Mouse (Mus musculus) gonadal fat pad, adult 2 months (tissue): ENCODE data around the gene Rdx. TPM values are rescaled to one million over a fixed set of nuclear protein-coding genes. Genes with fewer than 3 reads are reported as not detected.
"Not testable (repeated sequence)": the region's sequence is repeated elsewhere in the genome, so short reads cannot be mapped to it uniquely, and the experiment has no call there.

ENCODE experiments used
- DNase-seq: peaks from one replicate; pipeline ENCODE4 v3.0.0-alpha.2; 2012; ENCODE audit warnings: low read depth
- polyA plus RNA-seq: library from polyadenylated mRNA; depleted of rRNA; stranded (reverse); fragments of >200 nt; gene quantifications from 2 replicates; pipeline ENCODE4 v1.2.3, GENCODE M21; 2012

Rdx gene
- polyA plus RNA-seq, 1 experiment: 21.2 TPM

DNA sequence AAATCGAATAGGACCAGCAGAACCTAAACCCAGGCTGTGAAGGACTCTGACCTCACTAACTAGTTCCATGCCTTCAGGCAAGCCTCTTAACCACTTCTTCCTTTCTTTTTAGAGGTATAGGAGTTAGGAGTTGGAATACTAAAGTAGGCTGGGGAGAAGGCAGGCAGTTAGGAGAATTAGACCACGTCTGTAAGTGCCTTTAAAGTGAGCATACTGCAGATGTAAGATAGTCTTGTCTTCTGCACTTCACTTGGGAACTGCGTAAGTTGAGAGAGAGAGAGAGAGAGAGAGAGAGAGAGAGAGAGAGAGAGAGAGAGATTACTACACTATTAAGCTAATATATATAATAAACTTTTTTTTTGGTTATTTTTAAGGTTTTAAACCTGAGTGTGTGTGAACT is 8.3 kb downstream of the Rdx start:
- no peak for DNase-seq

DNA sequence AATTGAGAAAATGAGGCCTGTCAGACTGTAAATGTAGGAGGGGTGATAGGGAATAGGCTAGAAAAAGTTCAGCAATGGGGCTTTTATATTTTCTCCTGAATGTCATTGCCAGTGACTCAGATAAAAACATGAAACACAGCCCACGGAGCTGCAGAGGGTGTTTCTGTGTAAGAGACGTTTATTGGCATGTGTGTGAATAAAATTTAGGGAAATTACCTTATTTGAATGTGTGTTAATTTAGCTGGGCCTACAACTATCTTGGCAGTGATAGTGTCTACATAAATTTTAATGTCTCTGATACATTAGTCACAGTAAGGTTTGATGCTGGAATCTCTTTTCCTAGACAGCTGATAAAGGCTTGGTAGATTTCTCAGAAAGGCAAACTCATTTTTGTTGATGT is 12.8 kb downstream of the Rdx start:
- DNase-seq: no peak

DNA sequence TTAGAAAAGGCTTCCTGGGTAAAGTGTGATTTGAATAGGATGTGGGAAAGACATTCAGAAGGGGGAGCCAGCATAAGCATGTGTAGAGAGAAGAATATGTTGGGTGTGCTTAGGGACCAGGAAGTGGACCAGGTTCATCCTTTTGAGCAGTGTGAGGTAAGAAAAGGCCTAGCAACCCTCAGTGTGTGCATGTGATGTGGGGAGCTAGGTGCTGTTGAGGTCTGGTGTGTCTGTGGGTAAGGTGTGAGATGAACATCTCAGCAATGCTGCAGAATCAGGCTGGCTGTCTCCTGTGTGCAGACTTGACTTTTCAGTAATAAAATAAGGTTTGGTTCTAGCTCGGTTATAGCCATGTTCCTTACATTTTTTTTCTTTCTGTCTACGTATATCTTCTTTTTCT is 23.1 kb downstream of the Rdx start:
- no peak for DNase-seq

DNA sequence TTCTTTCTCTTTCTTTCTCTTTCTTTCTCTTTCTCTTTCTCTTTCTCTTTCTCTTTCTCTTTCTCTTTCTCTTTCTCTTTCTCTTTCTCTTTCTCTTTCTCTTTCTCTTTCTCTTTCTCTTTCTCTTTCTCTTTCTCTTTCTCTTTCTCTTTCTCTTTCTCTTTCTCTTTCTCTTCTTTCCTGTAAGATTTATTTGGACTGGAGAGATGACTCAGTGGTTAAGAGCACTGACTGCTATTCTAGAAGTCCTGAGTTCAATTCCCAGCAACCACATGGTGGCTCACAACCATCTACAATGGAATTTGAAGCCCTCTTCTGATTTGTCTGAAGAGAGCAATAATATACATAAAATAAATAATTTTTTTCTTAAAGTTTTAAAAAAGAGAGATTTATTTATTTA is 24.4 kb downstream of the Rdx start:
- not testable (repeated sequence) for DNase-seq

DNA sequence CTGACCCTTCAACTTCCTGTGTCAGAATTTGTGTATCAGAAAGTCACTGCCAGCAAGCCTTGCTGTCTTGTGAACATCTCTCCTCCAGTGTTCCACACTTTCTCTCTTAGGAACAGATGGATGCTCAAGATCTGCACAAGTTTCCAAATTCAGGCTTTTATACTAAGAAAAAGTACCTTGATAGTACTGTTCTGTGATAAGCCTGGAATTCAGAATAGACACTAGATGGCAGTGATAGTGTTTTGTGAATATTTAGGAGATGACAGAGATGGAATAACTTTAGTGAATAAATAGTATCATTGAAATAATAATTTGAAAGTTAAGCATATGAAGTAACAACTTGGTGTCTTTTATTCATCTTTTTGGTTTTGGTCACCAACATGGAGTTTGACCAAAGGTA is 25.2 kb downstream of the Rdx start:
- DNase-seq: no peak

DNA sequence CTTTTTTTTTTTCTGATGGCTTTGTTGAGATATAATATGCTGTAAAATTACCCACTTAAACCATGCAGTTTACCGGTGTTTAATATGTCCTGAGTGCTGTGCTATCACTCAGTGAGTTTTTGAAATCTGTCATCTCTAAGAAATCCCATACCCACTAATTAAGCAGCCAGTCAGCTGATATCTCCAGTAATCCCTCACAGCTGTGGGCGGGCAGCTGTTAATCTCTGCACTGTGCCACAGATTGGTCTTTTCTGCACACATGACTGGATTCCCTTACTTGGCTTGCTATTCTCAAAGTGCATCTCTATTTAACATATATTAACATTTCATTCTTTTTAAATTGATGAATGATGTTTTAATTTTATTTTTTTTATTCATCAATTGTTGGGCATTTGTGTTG is 29.1 kb downstream of the Rdx start:
- DNase-seq: no peak

DNA sequence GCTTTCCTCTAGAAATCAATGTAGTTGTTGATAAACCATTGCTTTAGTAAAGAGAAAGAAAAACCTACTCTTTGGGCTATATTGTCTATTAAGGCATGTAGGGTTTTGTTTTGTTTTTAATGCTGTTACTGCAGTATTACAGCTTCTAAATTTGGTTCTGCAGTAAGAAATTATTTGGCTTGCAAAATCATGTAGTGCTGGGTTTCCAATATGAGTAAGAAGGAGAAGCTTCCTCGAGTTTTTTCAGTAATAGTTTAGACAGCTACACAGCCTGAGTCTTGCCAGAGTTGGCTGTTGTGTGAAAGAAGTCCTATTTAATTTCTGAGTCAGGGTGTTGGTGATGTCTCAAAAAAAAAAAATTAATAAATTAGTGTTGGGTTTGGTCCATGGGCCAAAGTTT is 30.7 kb downstream of the Rdx start:
- no peak for DNase-seq

DNA sequence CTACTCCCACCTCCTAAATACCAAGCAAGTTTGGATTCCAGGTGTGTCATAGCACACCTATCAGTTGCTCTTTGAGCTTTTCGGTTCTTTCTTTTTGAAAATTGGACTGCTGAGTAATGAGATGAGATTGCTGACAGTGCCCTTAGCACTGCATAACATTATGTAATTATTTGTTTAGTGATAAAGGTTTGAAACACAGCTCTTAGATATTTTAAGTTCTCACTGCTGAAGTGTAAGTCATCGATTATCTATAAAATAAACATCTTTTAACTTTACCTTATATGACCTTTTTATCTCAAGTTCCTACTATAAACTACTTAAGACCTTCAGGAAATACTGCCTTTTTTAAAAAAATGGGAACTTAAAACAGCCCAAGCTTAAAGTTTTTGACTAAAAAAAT is 35.0 kb downstream of the Rdx start:
- no peak for DNase-seq

DNA sequence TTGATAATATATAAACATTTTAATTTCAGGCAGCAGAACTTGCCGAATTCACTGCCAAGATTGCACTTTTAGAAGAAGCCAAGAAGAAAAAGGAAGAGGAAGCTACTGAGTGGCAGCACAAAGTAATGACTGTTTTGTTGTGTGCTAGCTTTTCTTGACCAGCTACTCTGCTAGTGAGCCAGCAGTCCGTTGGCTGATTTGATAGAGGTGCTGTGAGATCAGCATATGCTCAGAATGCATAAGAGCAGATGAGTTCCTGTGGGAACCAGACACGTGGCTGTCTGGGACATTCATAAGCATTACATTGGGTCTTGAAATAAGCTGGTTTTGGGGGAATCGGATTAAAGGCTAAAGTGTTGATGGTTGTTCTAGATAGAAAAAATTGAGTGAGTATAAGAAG is 35.4 kb downstream of the Rdx start:
- no peak for DNase-seq

DNA sequence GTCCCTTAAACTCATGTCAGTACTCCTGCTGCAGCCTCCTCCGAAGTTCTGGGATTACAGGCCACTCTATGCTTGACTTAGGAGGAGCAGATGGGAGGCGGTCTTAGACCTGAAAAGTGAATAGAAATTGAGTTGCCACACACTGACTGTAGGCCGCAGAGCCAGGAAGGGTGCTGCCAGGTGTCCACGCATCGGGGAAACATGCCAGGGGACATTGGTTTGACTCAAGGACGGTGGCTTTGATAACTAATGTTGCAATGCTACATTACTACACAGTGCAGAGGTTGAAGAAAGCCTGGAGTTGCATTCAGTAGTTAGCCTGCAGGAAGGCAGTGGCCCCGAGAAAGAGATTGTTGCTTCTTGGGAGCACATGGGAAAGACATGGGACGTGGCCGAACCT is 44.8 kb downstream of the Rdx start:
- DNase-seq: peak; percentile 86

DNA sequence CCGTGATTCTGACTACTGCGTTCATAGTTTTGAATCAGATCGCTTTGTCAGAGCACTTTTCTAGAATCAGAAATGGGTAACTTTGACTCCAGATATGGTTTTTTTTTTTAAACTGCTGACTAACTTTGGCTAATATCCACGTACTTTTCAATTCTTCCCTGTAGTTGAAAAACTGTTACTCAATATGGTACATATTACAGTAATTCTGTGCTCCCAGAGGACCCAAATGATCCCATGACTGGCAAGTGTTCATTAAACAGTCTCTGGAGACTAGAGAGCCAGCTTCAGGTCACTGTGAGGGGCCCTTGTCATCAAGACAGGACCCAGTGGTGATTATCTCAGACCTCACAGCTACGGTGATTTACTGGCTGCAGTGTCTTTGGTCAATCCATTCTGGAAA is 45.3 kb downstream of the Rdx start:
- DNase-seq: no peak

DNA sequence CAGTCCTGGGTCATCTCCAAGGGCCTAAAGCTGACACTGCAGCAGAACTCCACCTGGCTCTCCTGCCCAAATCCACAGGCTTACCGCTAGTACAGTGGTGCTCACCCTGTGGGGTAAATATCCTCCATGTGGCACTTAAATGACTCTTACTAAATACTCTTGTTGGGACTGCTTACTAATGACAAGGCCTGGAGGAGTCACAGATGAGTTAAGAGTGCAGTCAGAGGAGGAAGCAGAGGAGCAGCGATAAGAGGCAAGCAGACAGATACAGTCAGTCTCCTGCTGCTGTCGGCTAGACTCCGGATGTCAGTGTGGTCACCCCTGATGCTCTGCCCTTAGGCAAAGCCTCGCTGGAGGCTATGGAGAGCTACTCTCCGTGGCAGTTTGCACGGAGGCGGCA is 46.1 kb downstream of the Rdx start:
- DNase-seq: peak; percentile 40

DNA sequence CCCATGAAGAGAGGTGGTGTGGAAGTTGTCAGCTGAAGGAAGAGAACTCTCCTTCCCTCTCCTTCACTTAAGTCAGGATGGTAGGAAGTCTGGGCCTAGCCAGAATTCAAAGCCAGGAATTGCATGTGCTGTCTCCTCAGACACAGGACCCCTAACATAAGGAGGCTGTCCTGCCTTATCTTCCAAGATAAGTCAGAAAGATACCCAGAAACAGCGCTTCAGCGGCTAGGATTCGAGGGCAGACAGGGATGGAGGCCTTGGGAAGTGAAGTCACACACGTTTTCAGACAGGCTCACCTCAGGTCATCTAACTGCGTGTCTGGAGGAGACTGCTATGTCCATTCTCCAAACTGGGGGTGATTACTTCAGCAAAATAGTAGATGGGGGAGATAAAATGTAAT is 47.0 kb downstream of the Rdx start:
- DNase-seq: no peak

DNA sequence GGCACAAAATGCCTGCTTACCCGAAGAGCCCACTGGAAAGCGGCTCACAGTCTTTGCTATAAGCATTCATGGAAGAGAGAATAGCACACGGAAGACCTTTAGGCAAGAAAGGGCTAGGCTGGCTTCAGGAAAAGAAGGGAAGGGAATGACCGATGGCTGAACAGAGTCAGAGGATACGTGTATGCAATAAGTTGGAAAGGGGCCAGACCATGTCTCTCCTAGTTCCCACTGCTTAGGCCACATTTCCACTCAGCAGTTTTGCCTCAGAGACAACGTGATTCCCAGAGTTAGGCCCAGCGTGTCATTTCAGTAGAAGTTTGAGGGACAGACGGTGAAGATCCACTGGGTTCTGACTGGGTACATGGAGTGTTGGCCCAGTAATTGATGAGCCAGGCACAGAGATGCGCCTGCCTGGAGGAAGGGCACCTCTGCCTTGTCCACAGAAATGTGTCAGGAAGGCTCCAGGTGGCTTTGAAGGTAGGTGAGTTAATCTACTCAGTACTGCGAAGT is 47.6 kb downstream of the Rdx start:
- no peak for DNase-seq

DNA sequence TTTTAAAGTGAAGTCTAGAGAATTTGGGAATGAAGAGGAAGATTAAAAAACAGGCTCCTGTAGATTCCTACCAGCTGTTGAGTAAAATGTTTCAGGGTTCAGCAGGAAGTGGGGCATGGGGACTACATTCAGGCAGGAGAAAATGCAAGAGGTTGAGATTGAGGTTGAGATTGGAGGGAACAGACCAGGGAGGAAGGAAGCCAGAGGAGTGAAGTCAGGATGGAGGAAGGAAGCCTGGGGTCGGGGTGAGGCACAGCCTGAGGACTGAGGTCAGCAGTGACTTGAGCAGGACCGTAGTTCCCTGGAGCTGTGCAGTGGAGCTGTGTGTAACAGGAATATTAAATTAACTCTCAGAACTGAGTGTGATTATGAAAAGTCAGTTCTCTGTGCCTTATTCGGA is 48.7 kb downstream of the Rdx start:
- no peak for DNase-seq

DNA sequence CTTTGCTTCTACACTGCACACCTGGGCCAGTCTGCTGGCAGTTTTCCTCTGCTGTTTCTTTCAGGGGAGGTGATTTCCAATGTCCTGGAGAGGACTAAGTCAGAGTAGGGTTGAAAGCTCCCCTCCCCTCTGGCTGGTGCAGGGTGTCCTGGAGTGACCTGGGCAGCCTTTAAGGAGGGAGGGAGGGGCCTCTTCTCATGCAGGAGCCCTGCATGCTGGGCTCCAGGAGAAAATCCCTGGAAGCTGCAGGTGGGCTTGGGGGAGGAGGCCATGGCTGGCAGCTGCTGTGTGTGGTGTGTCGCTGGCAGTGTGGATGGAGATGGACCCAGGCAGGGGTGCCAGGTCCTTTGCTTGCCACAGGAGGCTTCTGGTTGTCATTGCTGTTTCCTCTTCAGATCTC is 50.4 kb downstream of the Rdx start:
- DNase-seq: no peak

DNA sequence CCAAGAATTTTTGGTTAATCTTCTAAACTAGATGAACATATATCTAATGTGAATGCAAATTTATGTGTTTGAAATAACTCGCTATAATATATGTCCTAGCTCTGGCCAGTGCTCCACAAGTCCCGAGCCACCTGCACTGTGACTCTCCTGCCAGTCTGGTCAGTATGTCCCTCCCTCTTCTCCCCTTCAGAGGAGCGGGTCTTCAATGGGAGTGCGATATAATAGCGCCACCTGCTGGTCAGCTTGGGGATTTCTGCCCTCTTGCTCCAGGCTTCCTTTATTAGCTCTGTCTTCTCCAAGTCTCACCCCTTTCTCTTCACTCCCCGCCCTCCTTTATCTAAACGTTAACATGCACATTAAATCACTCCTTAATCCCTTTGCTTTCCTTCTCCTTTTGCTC is 51.6 kb downstream of the Rdx start:
- no peak for DNase-seq

DNA sequence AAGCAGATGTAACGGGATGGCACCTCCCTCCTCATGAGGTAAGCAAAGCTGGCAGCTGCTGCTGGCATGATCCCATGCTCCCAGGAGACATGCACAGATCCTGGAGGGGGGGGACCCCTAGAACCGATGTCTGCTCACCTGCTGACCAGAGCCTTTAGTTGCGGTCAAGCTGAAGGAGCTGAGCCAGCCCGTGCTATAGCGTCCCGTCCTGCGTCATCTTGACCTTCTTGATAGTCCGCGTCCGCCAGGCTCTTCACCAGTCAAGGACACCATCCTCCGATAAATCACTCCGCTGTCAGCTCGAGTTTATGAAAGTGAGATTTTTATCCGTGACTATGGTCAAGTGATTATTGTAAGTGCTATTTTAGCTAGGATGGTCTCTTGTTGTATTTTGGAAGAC is 53.5 kb downstream of the Rdx start:
- no peak for DNase-seq

DNA sequence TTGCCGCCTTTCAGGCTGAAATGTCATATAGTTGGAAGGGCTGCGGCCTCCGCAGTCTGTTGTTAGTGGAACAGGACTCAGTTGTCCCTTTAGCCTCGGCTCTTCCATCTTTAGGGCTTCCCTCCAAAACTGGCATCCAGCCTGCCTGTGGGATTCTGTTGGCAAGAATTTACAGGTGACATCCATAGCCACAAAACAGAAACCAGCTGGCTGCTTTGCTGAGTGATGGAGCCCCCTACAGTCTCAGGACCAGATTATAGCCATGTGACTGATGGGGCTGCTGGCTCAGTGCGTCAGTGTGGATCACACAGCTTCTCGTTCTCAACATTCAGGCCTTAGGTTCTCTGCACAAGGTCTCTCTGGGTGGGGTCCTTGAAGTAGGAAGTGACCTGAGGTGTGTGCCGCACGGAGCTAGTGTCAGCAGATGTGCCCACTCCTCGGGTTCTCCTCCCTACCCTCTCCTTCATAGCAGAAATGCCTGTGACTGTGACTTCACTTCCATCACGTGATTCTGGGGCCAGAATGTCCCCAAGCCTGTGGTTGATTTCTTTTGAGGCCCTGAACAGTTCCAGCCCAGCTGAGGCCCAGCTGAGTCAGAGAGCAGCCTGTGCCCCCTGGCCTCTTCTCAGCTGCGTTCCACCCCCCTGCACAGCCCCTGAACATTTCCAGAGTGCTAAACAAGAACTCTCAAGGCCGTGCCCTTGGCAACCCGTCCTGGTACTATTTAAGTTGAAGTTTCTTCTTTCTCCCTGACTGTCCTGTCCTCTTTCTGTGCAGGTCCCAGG is 55.3 kb downstream of the Rdx start:
- DNase-seq: no peak

DNA sequence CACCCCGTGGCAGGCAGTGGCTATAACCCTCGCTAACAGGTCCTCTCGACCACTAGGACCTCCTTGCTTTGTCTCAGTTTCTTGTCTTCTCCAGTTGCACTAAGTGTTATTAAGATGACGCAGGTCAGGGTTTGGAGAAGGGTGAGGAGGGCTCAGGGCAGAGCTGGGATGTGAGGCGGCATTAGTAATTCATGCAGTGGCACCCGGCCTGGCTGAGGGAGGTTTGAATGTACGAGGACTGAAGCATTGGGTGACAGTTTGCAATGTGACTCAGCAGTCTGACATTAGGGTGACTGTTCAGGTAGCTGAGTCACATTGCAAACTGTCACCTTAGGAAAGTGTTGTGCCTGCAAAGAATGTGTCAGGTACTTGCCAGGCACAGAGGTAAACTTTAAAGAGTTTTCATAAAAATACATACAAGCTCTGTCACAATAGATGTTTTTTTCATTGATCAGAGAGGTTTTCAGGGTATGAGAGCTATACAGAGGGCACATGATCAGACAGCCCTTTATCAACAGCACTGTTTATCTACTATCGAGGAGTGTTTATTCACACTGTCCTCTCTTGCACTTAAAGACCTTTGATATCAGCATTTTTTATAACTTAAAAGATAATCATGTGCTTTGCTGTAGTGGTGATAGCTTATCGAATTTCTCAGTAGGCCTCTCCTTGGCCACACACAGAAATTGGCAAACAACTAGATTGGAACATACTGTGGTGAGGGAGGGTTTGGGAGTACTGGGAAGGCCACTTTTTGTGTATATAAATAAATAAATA is 56.7 kb downstream of the Rdx start:
- no peak for DNase-seq

DNA sequence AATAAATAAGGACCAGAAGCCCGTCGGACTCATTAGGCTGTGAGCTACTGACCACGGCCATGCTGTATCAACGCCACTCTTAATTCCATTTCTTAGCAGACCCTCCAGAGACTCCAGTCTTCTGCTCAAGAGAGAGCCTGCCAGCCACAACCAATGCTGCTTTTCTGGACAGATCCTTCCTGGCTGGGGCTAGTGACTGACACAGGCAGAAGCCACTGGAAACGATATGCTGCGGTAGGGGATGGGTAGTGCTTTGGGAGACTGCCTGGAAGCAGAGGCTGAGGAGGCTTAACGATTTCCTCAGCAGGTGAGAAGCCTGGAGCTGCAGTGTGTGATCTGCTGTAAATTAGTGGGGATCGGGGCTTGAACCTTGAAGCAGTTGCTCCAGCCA is 57.2 kb downstream of the Rdx start:
- no peak for DNase-seq

DNA sequence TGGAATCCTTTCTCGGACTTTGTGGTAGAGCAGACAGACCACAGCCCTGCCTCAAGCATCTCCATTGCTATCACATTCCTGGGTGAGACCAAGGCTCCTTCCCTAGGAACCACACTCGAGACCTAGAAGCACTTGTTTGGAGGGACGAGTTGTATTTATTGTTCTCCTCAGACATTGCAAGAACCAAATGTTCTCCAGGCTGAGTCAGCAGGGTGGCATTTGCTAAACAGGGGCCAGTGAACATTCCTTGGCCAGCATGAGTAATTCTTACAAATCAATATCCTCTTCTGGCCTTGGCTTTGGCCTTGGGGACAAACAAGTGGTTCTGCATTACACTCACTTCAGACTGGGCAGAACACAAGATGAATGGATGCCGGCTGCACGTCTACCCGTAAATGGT is 58.5 kb downstream of the Rdx start:
- DNase-seq: no peak

DNA sequence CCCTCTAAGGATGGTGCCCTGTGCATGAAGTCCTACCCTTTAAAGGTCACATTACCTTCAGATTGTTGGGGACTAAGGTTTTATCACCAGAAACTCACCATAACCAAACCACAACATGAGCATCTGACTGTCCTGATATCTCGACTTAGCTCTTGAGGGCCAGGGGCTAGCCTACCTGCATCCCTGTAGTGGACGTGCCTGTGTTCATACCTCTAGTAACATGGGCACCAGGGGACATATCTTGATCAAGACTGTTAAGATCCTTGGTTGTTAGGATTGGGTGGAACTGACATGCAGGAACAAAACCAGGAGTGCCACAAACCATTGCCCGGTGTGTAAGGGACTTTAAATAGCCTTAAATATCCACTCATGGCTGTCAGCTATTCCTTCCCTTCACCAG is 60.2 kb downstream of the Rdx start:
- no peak for DNase-seq
